Mouse (Mus musculus) embryonic facial prominence, embryonic 13.5 days (tissue): ENCODE results near the gene Gm49369. TPM values are rescaled to one million over a fixed set of nuclear protein-coding genes. Genes with fewer than 3 reads are reported as not detected.

Experiments used
- ATAC-seq: fragments of 200-750 bp; cut with Nextera tagmentation; 2 replicates; pipeline ENCODE4 v1.8.0; 2017; ENCODE audit warnings: low read depth; ENCODE audit not compliant: insufficient number of reproducible peaks, insufficient read depth, low FRiP score, low TSS enrichment
- H3K27ac ChIP-seq: fragments of 300-500 bp; sonication (generic); 2 replicates; pipeline ENCODE4 v1.5.1; 2015; ENCODE audit warnings: moderate library complexity, mild to moderate bottlenecking, inconsistent platforms
- H3K27me3 ChIP-seq: fragments of 300-500 bp; sonication (generic); 2 replicates; pipeline ENCODE4 v1.6.1; 2015; ENCODE audit warnings: mild to moderate bottlenecking, inconsistent platforms
- H3K36me3 ChIP-seq: fragments of 300-500 bp; sonication (generic); 2 replicates; pipeline ENCODE4 v1.6.1; 2015; ENCODE audit warnings: mild to moderate bottlenecking, inconsistent platforms
- H3K4me1 ChIP-seq: fragments of 300-500 bp; sonication (generic); 2 replicates; pipeline ENCODE4 v1.6.1; 2015; ENCODE audit warnings: inconsistent platforms
- H3K4me2 ChIP-seq: fragments of 300-500 bp; sonication (generic); 2 replicates; pipeline ENCODE4 v1.6.1; 2015; ENCODE audit warnings: moderate library complexity, mild to moderate bottlenecking, inconsistent platforms
- H3K4me3 ChIP-seq: fragments of 300-500 bp; sonication (generic); 2 replicates; pipeline ENCODE4 v1.5.1; 2015; ENCODE audit warnings: mild to moderate bottlenecking, inconsistent platforms
- H3K9ac ChIP-seq: fragments of 300-500 bp; sonication (generic); 2 replicates; pipeline ENCODE4 v1.6.1; 2015; ENCODE audit warnings: mild to moderate bottlenecking, inconsistent platforms
- H3K9me3 ChIP-seq: fragments of 300-500 bp; sonication (generic); 2 replicates; pipeline ENCODE4 v1.6.1; 2016; ENCODE audit warnings: inconsistent platforms
- WGBS: fragments of 180-500 bp; shearing (Covaris S2); methylation state at CpG from one replicate; pipeline ENCODE4 v1.1.7; 2015; ENCODE audit warnings: mixed read lengths; 5-methylcytosine and 5-hydroxymethylcytosine counted together
- polyA plus RNA-seq: library from polyadenylated mRNA; unstranded; fragments of >200 nt; fragmentation: Nextera tagmentation; extraction: Ambion mirVana; gene quantifications from 2 replicates; pipeline ENCODE4 v1.2.1, GENCODE M21; 2015

The Gm49369 gene
- polyA plus RNA-seq, result not detected in 2 replicates

GRCm38 (mm10) chr7:142382567-142382966, at the start of gene Gm49369:
Gene Gm49369 (minus strand): TSS chr7:142382667.
- H3K36me3 ChIP-seq, result peaks cover 80% of the 10 kb centered on the region
- ATAC-seq, result no peak

GRCm38 (mm10) chr7:142431106-142431505, 48.6 kb upstream of the Gm49369 start:
- no peaks in the 10 kb centered on the region for H3K27me3 ChIP-seq
- no peak overlapping the region for H3K9ac ChIP-seq
- H3K4me2 ChIP-seq, result no peak overlapping the region
- no peaks in the 10 kb centered on the region for H3K36me3 ChIP-seq
- no peak overlapping the region for H3K4me3 ChIP-seq
- no peaks in the 10 kb centered on the region for H3K9me3 ChIP-seq
- H3K4me1 ChIP-seq, result peaks cover 59% of the 10 kb centered on the region
- ATAC-seq, result no peak
- H3K27ac ChIP-seq, result peak overlapping the region; percentile 86
- 93% methylated on average over 14 of the region's 14 CpGs for WGBS

More at GRCm38 (mm10) chr7:142382567-142382966, at the start of gene Gm49369:
- H3K9ac ChIP-seq, result no peak within 1 kb of the TSS
- WGBS, result 94% methylated on average over 5 of the region's 5 CpGs
- H3K27ac ChIP-seq, result no peak within 1 kb of the TSS
- no peaks in the 10 kb centered on the region for H3K27me3 ChIP-seq
- no peak within 1 kb of the TSS for H3K4me2 ChIP-seq
- peaks cover 18% of the 10 kb centered on the region for H3K4me1 ChIP-seq
- H3K9me3 ChIP-seq, result no peaks in the 10 kb centered on the region
- H3K4me3 ChIP-seq, result no peak within 1 kb of the TSS

- no peaks in the 10 kb centered on the region for H3K9me3 ChIP-seq
- WGBS, result 29% methylated on average over 12 of the region's 12 CpGs
- peaks cover 56% of the 10 kb centered on the region for H3K4me1 ChIP-seq
- ATAC-seq, result peak; percentile 75
- H3K27me3 ChIP-seq, result no peaks in the 10 kb centered on the region
- no peaks in the 10 kb centered on the region for H3K36me3 ChIP-seq
- peak overlapping the region; percentile 30 for H3K4me2 ChIP-seq
- peak overlapping the region; percentile 41; the same call in 1 of the 2 replicates for H3K9ac ChIP-seq
- peak overlapping the region; percentile 86 for H3K27ac ChIP-seq
- H3K4me3 ChIP-seq, result no peak overlapping the region
These were observed 47.8 kb upstream of the Gm49369 start for GRCm38 (mm10) chr7:142430160-142430678.

- Histone ChIP-seq H3K27me3 (no peaks in the 10 kb centered on the region), H3K4me2 (no peak overlapping the region), H3K9ac (no peak overlapping the region), H3K4me1 (peaks cover 38% of the 10 kb centered on the region), H3K9me3 (no peaks in the 10 kb centered on the region), H3K27ac (peak overlapping the region; percentile 48; the same call in 1 of the 2 replicates), H3K4me3 (no peak overlapping the region), H3K36me3 (no peaks in the 10 kb centered on the region)
- 6% methylated on average over 7 of the region's 7 CpGs for WGBS
- ATAC-seq, result no peak
These were observed 45.7 kb upstream of the Gm49369 start for GRCm38 (mm10) chr7:142428213-142428612.

GRCm38 (mm10) chr7:142425641-142426213, 43.3 kb upstream of the Gm49369 start:
- no peak for ATAC-seq
- no peaks in the 10 kb centered on the region for H3K9me3 ChIP-seq
- H3K4me2 ChIP-seq, result no peak overlapping the region
- H3K27ac ChIP-seq, result no peak overlapping the region
- H3K4me1 ChIP-seq, result peaks cover 28% of the 10 kb centered on the region
- H3K9ac ChIP-seq, result no peak overlapping the region
- H3K4me3 ChIP-seq, result no peak overlapping the region
- H3K36me3 ChIP-seq, result no peaks in the 10 kb centered on the region
- no peaks in the 10 kb centered on the region for H3K27me3 ChIP-seq
- 59% methylated on average over 11 of the region's 11 CpGs for WGBS

- H3K27me3 ChIP-seq, result no peaks in the 10 kb centered on the region
- H3K27ac ChIP-seq, result no peak overlapping the region
- no peaks in the 10 kb centered on the region for H3K9me3 ChIP-seq
- no peaks in the 10 kb centered on the region for H3K4me1 ChIP-seq
- no peak overlapping the region for H3K4me2 ChIP-seq
- 67% methylated on average over 2 of the region's 2 CpGs for WGBS
- H3K9ac ChIP-seq, result no peak overlapping the region
- no peak overlapping the region for H3K4me3 ChIP-seq
- no peak for ATAC-seq
- H3K36me3 ChIP-seq, result no peaks in the 10 kb centered on the region
These were observed 39.4 kb upstream of the Gm49369 start for GRCm38 (mm10) chr7:142421826-142422225.

GRCm38 (mm10) chr7:142419887-142420286, 37.4 kb upstream of the Gm49369 start:
- no peaks in the 10 kb centered on the region for H3K36me3 ChIP-seq
- WGBS, result 82% methylated on average over 5 of the region's 5 CpGs
- no peaks in the 10 kb centered on the region for H3K27me3 ChIP-seq
- no peak overlapping the region for H3K9ac ChIP-seq
- ATAC-seq, result no peak
- H3K9me3 ChIP-seq, result no peaks in the 10 kb centered on the region
- H3K27ac ChIP-seq, result no peak overlapping the region
- H3K4me2 ChIP-seq, result no peak overlapping the region
- no peaks in the 10 kb centered on the region for H3K4me1 ChIP-seq
- H3K4me3 ChIP-seq, result no peak overlapping the region

GRCm38 (mm10) chr7:142418679-142419078, 36.2 kb upstream of the Gm49369 start:
- H3K9ac ChIP-seq, result no peak overlapping the region
- no peaks in the 10 kb centered on the region for H3K36me3 ChIP-seq
- no peak overlapping the region for H3K27ac ChIP-seq
- H3K27me3 ChIP-seq, result no peaks in the 10 kb centered on the region
- no peak overlapping the region for H3K4me2 ChIP-seq
- no peaks in the 10 kb centered on the region for H3K4me1 ChIP-seq
- ATAC-seq, result no peak
- WGBS, result 88% methylated on average over 8 of the region's 8 CpGs
- no peaks in the 10 kb centered on the region for H3K9me3 ChIP-seq
- no peak overlapping the region for H3K4me3 ChIP-seq

- WGBS, result 89% methylated on average over 2 of the region's 2 CpGs
These were observed 35.6 kb upstream of the Gm49369 start for GRCm38 (mm10) chr7:142418027-142418426.

GRCm38 (mm10) chr7:142416225-142416624, 33.8 kb upstream of the Gm49369 start:
- no peak overlapping the region for H3K27ac ChIP-seq
- no peak for ATAC-seq
- H3K4me2 ChIP-seq, result no peak overlapping the region
- no peak overlapping the region for H3K9ac ChIP-seq
- H3K4me3 ChIP-seq, result no peak overlapping the region
- H3K9me3 ChIP-seq, result no peaks in the 10 kb centered on the region
- no peaks in the 10 kb centered on the region for H3K4me1 ChIP-seq
- no peaks in the 10 kb centered on the region for H3K36me3 ChIP-seq
- no peaks in the 10 kb centered on the region for H3K27me3 ChIP-seq
- WGBS, result 65% methylated on average over 3 of the region's 3 CpGs

More at GRCm38 (mm10) chr7:142418027-142418426, 35.6 kb upstream of the Gm49369 start:
- Histone ChIP-seq H3K4me1 (no peaks in the 10 kb centered on the region), H3K36me3 (no peaks in the 10 kb centered on the region), H3K9me3 (no peaks in the 10 kb centered on the region), H3K4me3 (no peak overlapping the region), H3K4me2 (no peak overlapping the region), H3K27ac (no peak overlapping the region), H3K27me3 (no peaks in the 10 kb centered on the region), H3K9ac (no peak overlapping the region)
- ATAC-seq, result no peak

- H3K36me3 ChIP-seq, result no peaks in the 10 kb centered on the region
- ATAC-seq, result no peak
- no peaks in the 10 kb centered on the region for H3K4me1 ChIP-seq
- H3K9me3 ChIP-seq, result no peaks in the 10 kb centered on the region
- H3K9ac ChIP-seq, result no peak overlapping the region
- no peaks in the 10 kb centered on the region for H3K27me3 ChIP-seq
- 58% methylated on average over 4 of the region's 4 CpGs for WGBS
- no peak overlapping the region for H3K27ac ChIP-seq
- no peak overlapping the region for H3K4me3 ChIP-seq
- no peak overlapping the region for H3K4me2 ChIP-seq
These were observed 32.8 kb upstream of the Gm49369 start for GRCm38 (mm10) chr7:142415314-142415713.

GRCm38 (mm10) chr7:142413285-142413684, 30.8 kb upstream of the Gm49369 start:
- H3K9me3 ChIP-seq, result no peaks in the 10 kb centered on the region

More at GRCm38 (mm10) chr7:142413285-142413684, 30.8 kb upstream of the Gm49369 start:
- no peak overlapping the region for H3K4me3 ChIP-seq
- WGBS, result 89% methylated on average over 6 of the region's 6 CpGs
- H3K27me3 ChIP-seq, result no peaks in the 10 kb centered on the region
- ATAC-seq, result no peak
- H3K4me1 ChIP-seq, result no peaks in the 10 kb centered on the region
- H3K9ac ChIP-seq, result no peak overlapping the region
- H3K27ac ChIP-seq, result no peak overlapping the region
- H3K4me2 ChIP-seq, result no peak overlapping the region
- H3K36me3 ChIP-seq, result no peaks in the 10 kb centered on the region
